Mouse (Mus musculus) gastrocnemius, postnatal 4 days (tissue): ENCODE data around the gene Cnpy2. TPM values are rescaled to one million over a fixed set of nuclear protein-coding genes. Genes with fewer than 3 reads are reported as not detected.
"Not testable (repeated sequence)": the region's sequence is repeated elsewhere in the genome, so short reads cannot be mapped to it uniquely, and the experiment has no call there.

Experiments
- DNase-seq, 2 experiments: peaks; one replicate each; pipeline ENCODE4 v3.0.0; 2021 to 2022; ENCODE audit warnings: low spot score in 2 of 2, mixed read lengths in 2 of 2
- long read RNA-seq, 2 experiments: library from polyadenylated mRNA; stranded (forward); transcript quantifications; one replicate each; pipeline ENCODE4 v2.0.0; 2021
- total RNA-seq, 2 experiments: library from RNA; stranded (reverse); gene quantifications; 2 replicates each; pipeline ENCODE4 v1.2.3; 2021

Gene Cnpy2
- total RNA-seq = 100 to 1,000 TPM in 1 of 2 experiments, 10 to 100 TPM in 1; 94.1 to 100 TPM
- long read RNA-seq, experiment 1, transcript Cnpy2-202 (6 exons, 1,383 nt) = major isoform, 44 of 49 reads
- long read RNA-seq, experiment 1, partial matches to known transcripts = 2 of 49 reads
- long read RNA-seq, experiment 1, other reads (novel, unspliced or antisense) = 3 of 49 reads
- long read RNA-seq, experiment 2, transcript Cnpy2-202 (6 exons, 1,383 nt) = major isoform, 34 of 39 reads
- long read RNA-seq, experiment 2, partial matches to known transcripts = 1 of 39 reads
- long read RNA-seq, experiment 2, other reads (novel, unspliced or antisense) = 4 of 39 reads

GRCm38 (mm10) chr10:128322141-128323108 is at the start of gene Cnpy2:
Gene Cnpy2 (plus strand): TSS chr10:128322459.
- peak; percentile 64 to 86 for DNase-seq

- not testable (repeated sequence) for DNase-seq
Measured at GRCm38 (mm10) chr10:128272819-128273439, 49.3 kb upstream of the Cnpy2 start.

GRCm38 (mm10) chr10:128275374-128275773 is 46.9 kb upstream of the Cnpy2 start:
- DNase-seq = not testable (repeated sequence)

GRCm38 (mm10) chr10:128278158-128278557 is 44.1 kb upstream of the Cnpy2 start:
- DNase-seq = no peak

- no peak for DNase-seq
Measured at GRCm38 (mm10) chr10:128280943-128281342, 41.3 kb upstream of the Cnpy2 start.

GRCm38 (mm10) chr10:128281682-128282081 is 40.6 kb upstream of the Cnpy2 start:
- DNase-seq = no peak

- DNase-seq = no peak
Measured at GRCm38 (mm10) chr10:128282886-128283450, 39.3 kb upstream of the Cnpy2 start.

- DNase-seq = peak in 1 of 2 experiments; percentile 66
Measured at GRCm38 (mm10) chr10:128283604-128284579, 38.4 kb upstream of the Cnpy2 start.

GRCm38 (mm10) chr10:128290594-128290993 is 31.7 kb upstream of the Cnpy2 start:
- DNase-seq = peak in 1 of 2 experiments; percentile 38

GRCm38 (mm10) chr10:128296370-128297090 is 25.7 kb upstream of the Cnpy2 start:
- no peak for DNase-seq

GRCm38 (mm10) chr10:128297221-128297620 is 25.0 kb upstream of the Cnpy2 start:
- no peak for DNase-seq

GRCm38 (mm10) chr10:128297622-128298021 is 24.6 kb upstream of the Cnpy2 start:
- DNase-seq = no peak

GRCm38 (mm10) chr10:128298243-128298642 is 24.0 kb upstream of the Cnpy2 start:
- DNase-seq = no peak

GRCm38 (mm10) chr10:128298702-128299171 is 23.5 kb upstream of the Cnpy2 start, which contains the start of gene Il23a:
Gene Il23a (minus strand): TSS chr10:128298752.
- no peak for DNase-seq

GRCm38 (mm10) chr10:128302357-128302756 is 19.9 kb upstream of the Cnpy2 start:
- no peak for DNase-seq

- DNase-seq = no peak
Measured at GRCm38 (mm10) chr10:128302785-128303125, 19.5 kb upstream of the Cnpy2 start.

- peak; percentile 95 to 98 for DNase-seq
Measured at GRCm38 (mm10) chr10:128303126-128304021, 18.9 kb upstream of the Cnpy2 start, which contains the start of gene Pan2. Gene Pan2 (plus strand): TSS chr10:128303335.

- DNase-seq = no peak
Measured at GRCm38 (mm10) chr10:128309654-128310053, 12.6 kb upstream of the Cnpy2 start.
